Mouse (Mus musculus): Measurements from ENCODE around the gene Dexi.

DNA sequence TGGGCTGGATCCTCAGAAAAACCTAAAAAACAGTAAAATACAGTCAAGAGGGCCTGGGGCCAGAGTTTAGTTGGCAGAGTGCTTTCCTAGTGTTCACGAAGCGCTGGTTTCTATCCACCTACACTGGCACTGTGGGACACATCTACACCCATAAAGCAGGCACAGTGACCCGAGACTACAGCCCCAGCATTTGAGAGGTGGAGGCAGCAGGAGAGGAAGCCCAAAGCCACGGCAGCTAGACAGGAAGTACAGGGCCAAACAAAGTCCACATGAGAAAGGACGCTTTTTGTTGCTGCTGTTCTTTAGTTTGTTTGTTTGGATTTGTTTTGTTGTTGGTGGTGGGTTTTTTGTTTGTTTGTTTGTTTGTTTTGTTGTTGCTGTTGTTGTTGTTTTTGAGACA is 6.5 kb downstream of the Dexi start:
- TF ChIP-seq CTCF (IDR thresholded peaks at IDR 0.05 in 2 of 3, conservative IDR thresholded peaks at IDR 0.05 in 1 of 3; ENCODE audit: control insufficient read depth in 1 of 3, insufficient read depth in 1 of 3, low read depth in 2 of 3, low read length in 3 of 3, poor library complexity in 1 of 3, severe bottlenecking in 1 of 3): no peak
- no peak for TF ChIP-seq POLR2A (IDR thresholded peaks at IDR 0.05; ENCODE audit: control insufficient read depth in 1 of 2, insufficient read depth in 1 of 2, low read depth in 1 of 2, low read length in 2 of 2, poor library complexity in 1 of 2)
